Mouse (Mus musculus) megakaryocyte-erythroid progenitor cell, adult 5-6 weeks (primary cell): Measurements from ENCODE around the gene Cpxm1. TPM values are rescaled to one million over a fixed set of nuclear protein-coding genes. Genes with fewer than 3 reads are reported as not detected.
"Not testable (repeated sequence)": the region's sequence is repeated elsewhere in the genome, so short reads cannot be mapped to it uniquely, and the experiment has no call there.

Experiments
- ATAC-seq: replicated peaks from 2 replicates; pipeline ENCODE4 v1.8.0; 2016; ENCODE audit warnings: mild to moderate bottlenecking, inconsistent platforms; ENCODE audit not compliant: severe bottlenecking, poor library complexity, low FRiP score, low TSS enrichment
- total RNA-seq, 2 experiments: library from RNA; stranded (forward) in 1 of 2; stranded (reverse) in 1 of 2; fragments of 200-1000, 215-1000 nt in 1 of 2; fragments of >200 nt in 1 of 2; fragmentation: Nextera tagmentation in 1 of 2; gene quantifications; 2 replicates each; pipeline ENCODE4 v1.2.3; 2014 to 2017

Cpxm1 gene
- total RNA-seq, 2 experiments from 2014 or later: 3.3 TPM; not detected in 1

DNA sequence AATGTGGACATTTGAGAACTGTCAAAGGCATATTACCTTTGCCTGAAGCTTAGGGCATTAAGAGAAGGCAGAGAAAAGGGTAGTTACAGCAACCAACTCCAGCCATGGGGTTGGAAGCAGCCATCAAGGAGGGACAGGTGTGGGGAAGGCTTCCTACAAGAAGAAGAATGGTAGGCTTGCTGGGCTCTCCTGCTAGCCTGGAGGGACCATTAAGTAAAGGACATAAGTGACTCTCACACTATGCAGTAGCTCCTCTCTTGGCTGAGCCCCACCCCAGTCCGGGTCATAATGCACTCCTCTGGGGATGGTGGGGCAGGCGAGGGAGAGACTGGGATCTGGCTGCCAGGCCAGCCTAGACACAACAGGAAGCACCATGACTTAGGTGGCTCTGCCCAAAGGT is 8.8 kb upstream of the Cpxm1 start, which contains the start of gene Tmem239:
TSS of gene Tmem239 (plus strand) at position 301 of the 400 bp plus-strand sequence.
- no peak for ATAC-seq

DNA sequence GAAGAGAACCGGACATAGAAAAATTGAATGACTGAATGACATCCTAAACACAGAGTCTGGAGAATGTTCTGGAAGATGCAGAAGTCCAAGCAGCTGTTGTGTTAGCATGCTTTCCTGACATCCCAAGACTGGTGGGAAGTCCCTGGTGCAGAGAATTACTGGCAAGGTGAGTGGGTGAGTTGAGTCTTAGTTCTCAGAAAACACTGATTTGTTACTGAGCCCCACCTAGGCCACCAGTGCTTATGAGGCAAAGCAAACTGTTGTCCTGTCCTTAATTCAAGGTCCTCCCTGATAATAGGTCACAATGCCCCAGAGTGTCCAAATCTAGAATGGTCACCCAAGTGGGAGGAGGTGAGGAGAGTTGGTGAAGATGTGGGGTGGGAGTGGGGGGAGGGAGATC is 7.6 kb upstream of the Cpxm1 start, which contains the start of the genes Gm28372 and 1700020A23Rik:
TSS of gene Gm28372 (plus strand) at position 301 of the 400 bp plus-strand sequence.
TSS of gene 1700020A23Rik (plus strand) at position 321 of the 400 bp plus-strand sequence.
- ATAC-seq: no peak

DNA sequence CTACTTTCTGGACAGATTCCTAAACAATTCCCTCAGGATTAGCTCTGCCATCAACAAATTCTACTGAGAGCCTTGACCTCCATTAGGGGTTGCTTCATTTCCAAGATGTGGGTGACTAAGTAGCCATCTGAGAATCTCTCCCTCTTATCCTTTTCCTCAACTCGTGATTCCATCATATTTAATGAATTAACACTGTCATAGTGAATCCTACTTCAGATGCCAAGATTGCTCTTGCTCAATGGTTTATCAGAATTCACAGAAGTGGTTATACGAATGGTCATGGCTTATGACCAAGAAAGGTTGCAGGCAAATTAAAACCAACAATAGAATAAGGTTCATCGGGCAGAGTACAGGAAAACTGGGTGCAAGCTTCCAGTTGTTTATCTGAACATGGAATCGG is 4.5 kb upstream of the Cpxm1 start:
- ATAC-seq: no peak

DNA sequence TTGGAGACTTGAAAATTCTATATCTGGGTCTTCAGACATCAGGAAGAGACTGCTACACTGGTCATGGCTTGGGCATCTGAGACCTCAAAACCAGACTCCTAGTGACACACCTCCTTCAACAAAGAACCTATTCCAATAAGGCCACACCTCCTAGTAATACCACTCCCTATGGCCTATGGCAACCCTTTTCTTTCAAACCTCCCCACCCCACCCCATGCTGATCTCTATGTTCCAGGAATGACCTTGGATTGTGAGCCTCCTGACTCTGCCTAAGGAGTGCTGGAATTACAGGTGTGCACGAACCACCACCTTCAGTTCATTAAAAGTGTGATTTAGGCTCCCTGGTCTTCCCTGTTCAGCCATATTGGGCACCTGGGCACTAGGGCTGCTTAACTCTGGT is 2.7 kb upstream of the Cpxm1 start:
- ATAC-seq: no peak

DNA sequence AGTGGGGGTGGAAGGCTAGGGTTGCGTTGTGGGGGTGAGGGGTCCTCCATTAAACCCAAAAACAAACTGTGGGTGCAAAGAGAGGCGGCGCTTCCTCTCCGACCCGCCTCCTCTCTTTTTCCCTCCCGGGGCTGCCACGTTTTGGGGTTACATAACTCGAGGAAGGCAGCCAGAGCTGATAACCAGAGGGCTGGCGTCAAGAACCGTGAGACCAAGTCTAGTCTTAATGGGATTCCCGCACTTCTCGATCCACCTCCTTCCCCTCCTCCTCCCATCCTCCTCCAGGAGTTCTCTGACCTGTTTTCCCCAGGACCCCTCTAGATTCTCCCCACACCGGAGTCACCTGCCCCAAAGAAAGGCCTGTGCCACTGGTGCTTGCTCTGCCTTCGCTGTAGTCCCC is 717 bp upstream of the Cpxm1 start:
- ATAC-seq: peak; percentile 50

DNA sequence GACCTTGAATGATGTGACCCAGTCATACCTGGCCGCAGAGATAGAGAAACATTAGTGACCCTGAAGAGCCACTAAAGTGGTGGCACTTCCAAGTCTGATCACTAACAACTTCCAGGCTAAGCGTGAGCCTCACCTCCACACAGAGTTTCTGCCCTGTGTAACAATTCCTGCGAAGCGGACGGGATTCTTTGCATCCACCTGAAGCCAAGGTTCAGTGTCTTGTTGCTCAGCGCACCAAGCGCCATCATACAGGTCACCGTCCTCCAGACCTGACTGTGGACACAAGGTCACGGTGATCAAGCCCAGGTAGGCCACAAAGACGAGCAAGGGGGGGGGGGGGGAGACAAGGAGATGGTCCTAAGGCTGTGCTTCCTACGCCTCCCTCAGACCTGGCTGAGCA is 1.7 kb downstream of the Cpxm1 start:
- ATAC-seq: no peak

DNA sequence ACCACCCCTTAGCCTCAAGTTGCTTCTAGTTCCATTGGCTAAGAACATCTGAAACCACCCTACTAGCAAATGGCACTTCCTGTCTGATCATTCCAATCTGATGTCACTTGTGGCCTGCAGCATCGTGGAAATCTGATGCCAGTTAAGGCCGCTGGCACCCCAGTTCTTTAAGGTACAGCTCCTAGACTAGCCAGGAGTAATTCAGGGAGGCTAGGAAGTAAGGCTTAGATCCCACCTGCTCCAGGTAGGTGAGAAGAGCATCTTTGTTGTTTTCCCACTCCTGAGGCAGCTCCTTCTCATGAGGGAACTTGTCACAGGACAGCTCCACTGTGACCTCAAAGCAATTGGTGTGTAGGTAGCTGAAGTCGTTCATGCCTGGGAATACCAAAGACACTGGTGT is 4.5 kb downstream of the Cpxm1 start:
- no peak for ATAC-seq

DNA sequence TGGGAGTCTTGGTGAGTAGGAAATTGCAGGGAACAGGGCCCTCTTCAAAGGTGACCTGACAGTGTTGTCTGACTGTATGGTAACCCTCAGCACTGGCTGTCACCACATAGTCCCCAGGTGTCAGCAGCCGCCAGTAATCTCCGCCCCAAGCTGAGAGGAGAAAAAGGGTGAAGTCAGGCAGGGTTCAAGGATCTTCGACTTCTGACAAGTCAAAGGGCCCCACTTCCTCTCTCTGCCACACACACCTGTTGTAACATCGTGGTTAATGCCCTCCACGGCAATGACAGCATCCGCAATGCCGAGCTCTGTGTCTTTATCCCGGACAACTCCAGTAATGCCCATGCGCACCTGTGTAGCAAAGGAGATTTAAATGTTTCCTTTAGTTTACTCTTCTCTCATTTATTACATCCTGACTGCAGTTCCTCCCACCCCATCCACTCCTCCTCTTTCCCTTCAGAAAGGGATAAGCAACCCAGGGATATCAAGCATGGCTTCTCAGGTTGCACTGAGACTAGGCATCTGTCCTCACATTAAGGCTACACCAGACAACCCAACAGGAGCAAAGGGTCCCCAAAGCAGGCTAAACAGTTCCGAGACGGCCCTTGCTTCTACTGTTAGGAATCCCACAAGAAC is 6.3 kb downstream of the Cpxm1 start:
- ATAC-seq: no peak

DNA sequence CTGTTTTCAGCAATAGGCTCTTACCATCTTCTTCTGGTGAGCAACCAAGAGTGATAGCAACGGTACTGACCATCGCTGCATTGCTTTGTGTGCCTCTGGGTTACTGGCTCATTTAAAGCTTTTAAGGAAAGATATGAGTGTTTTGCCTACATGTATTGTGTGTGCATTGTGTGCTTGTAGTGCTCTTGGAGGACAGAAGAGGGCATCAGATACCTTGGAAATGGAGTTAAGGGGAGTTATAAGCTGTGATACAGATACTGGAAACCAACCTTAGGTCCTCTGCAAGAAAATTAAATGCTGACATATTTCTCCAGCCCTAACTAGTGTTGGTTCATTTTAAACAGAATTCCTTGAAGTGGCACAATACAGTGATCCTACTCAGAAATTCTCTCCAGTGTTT is 8.6 kb downstream of the Cpxm1 start:
- peak; percentile 78 for ATAC-seq

DNA sequence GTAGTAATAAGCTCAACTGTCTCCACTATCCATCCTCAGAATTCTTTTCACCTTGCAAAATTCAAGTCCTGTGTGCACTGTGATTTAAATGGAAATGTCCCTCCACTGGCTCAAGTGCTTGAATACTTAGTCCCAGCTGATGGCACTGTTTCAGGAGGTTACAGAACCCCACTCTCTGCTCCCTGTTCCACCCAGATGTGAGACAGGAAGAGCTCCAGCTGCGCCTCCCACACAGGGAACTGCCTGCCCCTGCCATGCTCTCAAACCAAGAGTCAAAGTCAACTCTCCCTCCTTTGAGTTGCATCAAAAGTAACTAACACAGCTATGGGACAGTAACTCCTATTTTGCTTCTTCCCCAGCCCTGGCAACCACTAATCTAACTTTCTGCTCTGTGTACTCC is 11.2 kb downstream of the Cpxm1 start:
- no peak for ATAC-seq

DNA sequence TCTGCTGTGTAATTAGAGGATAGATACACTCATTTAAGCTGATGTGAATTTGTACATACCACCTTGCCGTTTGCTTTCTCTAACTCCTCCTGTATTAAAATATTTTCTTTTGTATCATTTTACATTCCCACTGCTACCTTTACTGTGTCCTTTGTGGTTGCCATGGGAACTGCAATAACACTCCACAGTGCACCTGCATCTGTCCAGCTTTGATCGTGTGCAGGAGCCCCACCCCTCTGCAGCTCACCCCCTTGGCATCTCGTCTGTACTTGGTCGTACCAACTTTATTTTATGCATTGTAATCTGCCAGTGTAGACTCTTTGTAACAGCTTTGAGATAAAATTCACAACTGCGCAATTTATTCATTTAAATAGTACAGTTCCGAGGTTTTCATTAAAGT is 13.5 kb downstream of the Cpxm1 start:
- ATAC-seq: no peak

DNA sequence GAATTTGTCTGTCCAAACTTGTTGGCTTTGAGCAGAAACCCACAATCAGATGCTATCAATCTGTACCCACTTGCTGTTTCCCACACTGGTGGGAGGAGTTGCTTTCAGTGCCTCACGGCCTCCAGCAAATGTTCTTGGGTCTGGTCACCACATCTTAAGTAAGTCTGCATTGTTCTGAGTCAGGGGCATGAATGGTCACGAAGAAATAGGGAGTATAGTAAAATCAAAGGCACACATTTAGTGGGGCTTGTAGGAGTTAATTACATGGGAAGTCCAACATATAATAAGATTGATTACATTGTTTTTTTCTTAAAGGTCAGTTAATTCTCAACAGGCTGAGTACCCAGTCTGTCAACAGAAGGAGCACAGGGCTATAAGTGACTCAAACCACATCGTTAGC is 14.2 kb downstream of the Cpxm1 start:
- ATAC-seq: no peak

DNA sequence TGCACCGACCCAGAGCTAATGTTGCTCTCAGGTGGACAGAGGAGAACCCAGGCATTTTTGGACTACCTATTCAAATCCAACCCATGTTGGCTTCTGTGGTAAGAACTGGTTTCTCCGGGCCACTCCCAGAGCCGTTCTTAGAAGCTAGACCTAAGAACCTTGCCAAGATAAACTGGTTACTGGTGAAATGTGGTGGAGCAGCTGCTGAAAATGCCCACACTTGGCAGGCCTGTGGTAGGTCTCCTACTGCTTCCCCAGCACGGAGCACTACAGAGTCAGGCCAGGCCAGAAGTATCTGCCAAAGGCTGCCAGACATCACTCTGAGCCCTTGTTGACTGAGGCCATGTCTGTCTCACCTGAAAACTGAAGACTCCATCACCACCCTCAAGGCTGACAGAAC is 22.4 kb downstream of the Cpxm1 start:
- 0 out of 2 replicates have a peak, but pooled peaks have one; percentile 18 for ATAC-seq

DNA sequence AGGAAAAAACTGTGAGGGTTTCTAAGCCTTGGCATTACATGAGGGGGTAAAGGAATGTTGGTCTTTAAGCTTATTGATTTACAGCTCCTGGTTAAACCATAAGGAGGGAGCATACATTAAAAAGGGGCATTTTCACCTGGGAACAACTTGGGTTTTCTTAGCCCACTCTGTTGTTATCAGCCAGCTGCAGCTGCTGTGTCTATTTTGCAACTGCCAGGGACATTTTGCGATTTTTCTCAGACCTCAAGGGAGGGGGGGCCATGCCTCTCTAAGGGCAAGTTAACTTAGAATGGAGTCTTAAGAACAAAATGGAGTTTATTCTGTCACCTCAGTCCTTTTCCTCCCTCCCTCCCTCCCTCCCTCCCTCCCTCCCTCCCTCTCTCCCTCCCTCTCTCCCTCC is 24.3 kb downstream of the Cpxm1 start:
- not testable (repeated sequence) for ATAC-seq

DNA sequence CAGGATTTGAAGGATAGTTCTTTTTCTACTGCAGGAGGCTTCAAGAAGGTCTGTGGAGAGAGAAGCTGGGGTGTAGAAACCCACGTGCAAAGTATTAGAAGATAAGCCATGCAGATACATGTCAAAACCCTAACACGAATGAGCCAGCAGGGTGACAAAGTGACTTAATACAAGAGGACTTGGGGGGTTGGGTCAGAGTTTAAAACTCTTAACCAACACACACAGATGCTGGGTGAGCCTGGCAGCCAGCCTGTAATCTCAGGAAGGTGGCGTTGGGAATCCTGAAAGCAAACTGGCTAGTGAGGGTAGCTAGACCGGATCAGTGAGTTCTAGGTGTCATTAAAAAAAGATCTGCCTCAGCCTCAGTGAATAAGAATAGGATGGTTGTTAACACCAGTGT is 30.0 kb downstream of the Cpxm1 start:
- no peak for ATAC-seq

DNA sequence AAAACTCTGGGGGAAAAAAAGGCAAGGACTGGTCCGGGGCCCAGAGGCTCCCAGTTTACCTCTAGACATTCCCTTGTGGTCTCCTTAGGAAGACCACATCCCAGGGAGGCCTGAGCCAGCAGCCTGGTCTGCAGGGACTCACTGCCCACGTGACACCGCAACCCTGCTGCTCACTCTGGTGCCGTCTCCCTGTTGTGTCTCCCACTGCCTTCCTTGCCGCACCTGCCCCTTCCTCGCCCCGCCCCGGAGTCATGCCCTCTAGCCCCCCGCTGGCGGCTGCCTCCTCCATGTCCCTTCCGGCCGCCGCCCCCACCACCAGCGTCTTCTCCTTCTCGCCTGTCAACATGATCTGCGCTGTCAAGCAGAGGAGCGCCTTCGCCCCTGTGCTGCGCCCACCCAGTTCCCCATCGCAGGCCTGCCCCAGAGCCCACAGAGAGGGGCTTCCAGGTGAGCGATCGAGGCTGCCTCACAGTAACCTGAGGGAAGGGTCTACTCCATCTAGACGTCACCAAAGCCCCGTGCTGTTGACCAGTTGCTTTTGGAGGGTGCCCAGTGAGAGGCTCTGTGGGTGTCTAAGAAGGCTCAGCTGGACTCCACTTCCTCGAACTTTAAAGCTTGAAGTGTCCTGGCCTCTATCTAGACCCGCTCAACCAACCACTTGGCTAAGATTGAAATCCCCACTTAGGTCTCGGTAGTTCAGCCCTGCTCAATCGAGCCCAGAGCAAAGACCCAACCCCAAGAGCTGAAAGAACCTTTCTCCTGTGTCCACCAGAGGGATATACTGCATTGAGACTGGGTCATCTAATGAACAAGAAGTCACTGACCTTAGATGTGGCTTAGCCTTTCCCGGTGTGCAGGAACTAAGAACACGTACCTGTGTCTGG is 31.9 kb downstream of the Cpxm1 start:
- ATAC-seq: 0 out of 2 replicates have a peak, but pooled peaks have one; percentile 11

DNA sequence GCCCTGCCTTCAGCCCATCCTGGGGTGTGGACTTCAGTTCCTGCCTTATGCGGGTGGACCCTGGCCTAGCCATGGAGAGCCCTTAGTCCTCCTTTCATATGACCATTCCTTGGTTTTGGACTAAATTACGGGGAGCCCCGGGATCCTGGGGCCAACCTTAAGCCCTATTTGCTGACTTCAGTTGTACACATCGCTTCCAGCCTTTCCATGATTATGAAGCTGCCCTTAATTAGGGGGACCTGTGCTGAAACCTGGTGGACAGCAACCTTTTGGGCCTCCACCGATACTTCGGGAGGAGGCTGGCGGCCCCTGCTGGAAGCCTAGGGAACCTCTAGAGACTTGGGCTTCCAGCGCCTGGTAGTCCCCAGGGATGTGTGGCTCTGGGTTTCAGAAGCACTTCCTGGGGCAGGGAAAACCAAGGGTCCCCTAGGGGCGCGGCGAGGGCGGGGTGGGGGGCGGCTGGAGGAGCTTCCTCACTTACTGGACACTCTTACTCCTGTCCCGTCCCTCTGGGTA is 34.8 kb downstream of the Cpxm1 start:
- ATAC-seq: peak; percentile 79

DNA sequence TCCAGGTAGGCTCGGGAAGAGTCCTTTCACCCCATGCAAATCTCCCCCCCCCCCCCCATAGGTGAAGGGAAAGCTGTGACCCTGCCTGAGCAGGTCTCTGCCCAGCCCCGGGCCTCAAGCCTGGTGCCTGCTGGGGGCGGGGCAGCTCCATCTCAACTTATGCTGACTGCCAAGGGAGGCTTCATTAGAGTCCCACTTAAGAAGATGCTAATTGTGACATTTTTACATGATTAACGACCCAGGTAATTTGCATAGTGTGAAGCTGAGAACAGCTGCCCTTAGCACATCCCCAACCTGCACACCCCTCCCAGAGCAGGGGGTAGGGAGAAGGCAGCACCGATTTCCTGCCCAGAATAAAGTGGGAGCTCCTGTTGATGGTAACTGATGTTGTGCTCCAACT is 38.5 kb downstream of the Cpxm1 start:
- no peak for ATAC-seq

DNA sequence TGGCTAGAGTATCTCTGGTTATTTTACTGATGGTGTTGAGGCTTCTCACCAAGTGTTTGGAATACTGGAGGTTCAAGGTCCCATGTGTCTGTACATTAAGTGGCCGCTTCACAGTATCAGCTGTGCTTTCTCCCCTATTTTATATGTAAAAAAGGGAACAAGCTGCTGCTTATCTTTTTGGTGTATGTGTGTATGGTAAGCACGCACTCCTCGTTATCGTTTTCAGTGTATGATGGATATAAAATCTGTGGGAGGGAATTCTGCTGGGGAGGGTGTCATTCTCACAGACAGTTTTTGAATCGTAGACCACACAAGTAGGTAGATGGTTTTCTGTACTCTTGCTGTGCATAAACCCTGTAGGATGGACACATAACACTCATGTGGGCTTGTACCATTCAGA is 39.8 kb downstream of the Cpxm1 start:
- no peak for ATAC-seq

DNA sequence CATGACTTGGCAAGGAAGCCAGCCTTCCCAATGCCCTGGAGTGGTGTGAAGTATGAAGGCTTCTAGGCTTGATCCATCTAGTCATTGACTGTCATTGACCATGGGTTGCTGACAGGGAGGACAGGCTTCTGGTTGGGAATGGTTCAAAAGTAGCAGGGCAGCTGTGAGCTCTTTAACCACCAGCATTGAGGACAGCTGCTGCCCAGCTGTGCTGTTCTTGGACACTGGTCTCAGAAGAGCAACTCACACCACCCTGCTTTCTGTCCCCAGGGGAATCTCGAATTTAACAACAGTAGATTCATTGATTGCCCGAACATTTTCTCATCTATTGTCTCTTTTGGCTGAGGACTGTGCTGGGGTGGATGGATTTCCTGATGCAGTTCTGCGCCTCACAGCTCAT is 43.5 kb downstream of the Cpxm1 start:
- ATAC-seq: no peak

DNA sequence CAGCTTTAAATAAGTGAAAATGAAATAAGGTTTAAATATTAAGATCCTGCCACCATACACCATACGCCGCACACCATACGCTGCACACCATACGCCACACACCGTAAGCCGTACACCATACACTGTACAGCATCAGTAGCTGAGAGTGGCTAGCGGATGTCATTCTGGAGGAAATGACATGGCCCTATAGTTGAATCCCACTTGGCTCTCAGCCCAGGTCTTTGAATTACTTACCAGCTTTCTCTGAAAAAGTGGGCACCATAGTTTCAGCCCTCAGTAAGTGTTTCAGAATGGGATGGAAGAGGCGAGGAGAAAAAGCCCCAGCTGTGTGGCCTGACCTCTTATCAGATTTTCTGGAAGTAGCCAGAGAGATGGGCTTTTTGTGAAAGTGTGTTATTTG is 44.0 kb downstream of the Cpxm1 start:
- no peak for ATAC-seq
